Mouse (Mus musculus): Measurements from ENCODE around the gene 4930402F06Rik.

GRCm38 (mm10) chr2:35329061-35329460 lies 67.9 kb downstream of the 4930402F06Rik start:
- TF ChIP-seq CTCF (IDR thresholded peaks at IDR 0.05; ENCODE audit: low read depth) (no peak), EP300 (IDR thresholded peaks at IDR 0.05; ENCODE audit: low read depth) (no peak)
